Mouse (Mus musculus) kidney, postnatal 36 days (tissue): ENCODE data around the gene Cox19.
A peak's percentile ranks its signal among the peaks of the same experiment; 100 is the strongest.
"Not testable (repeated sequence)": the region's sequence is repeated elsewhere in the genome, so short reads cannot be mapped to it uniquely, and the experiment has no call there.

Experiments
- DNase-seq, 2 experiments: peaks; one replicate each; pipeline ENCODE4 v3.0.0; 2021 to 2022; ENCODE audit warnings: mixed read lengths in 2 of 2

Gene Cox19

GRCm38 (mm10) chr5:139359244-139359643 lies 8.0 kb upstream of the Cox19 start:
- DNase-seq: no peak

- DNase-seq: peak; percentile 72 to 81
These were observed 7.4 kb upstream of the Cox19 start for GRCm38 (mm10) chr5:139358653-139359052.

- peak; percentile 89 to 96 for DNase-seq
These were observed 4.1 kb upstream of the Cox19 start for GRCm38 (mm10) chr5:139355235-139355772.

GRCm38 (mm10) chr5:139353946-139354345 lies 2.7 kb upstream of the Cox19 start:
- no peak for DNase-seq

DNA sequence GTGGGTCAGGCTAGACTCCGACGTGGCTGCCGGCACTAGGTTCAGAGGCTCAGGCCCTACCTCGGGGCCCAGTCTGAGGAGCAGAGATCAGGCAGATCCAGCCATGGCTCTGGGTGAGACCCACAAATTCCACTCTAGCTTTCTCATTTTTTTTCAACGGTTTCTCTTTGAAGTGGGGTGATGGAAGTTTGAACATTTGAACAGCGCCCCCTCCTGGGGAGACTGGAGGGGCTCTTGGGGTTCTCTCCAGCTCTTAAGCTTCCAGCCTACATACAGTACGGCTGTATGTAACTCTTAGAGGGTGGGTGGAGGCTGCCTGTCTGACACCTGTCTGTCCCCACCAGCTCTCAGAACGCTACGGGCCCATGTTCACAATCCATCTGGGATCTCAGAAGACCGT lies 2.3 kb upstream of the Cox19 start:
- DNase-seq: peak in 1 of 2 experiments; percentile 57

DNA sequence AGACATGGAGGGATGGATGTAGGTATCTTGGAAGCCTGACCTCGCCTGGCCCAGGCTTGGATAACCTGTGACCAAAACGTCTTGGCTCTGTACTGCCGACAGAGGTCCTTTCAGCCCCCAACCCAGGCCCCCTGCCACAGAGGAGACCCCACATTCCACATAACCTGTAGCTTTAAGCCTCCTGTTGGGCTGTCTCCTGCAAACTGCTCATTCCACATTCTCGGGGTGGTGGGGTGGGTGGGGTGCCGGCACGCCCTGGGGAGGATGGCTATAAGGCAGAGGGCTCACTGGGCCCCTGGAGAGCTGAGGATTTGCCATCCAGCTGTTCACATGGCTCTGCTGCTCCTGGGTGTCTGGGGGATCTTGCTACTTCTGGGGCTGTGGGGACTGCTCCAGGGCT lies 1.1 kb upstream of the Cox19 start, which contains the start of gene Cyp2w1:
Gene Cyp2w1, plus strand, starts transcription at position 301 of the 400 bp plus-strand sequence.
- DNase-seq: no peak

DNA sequence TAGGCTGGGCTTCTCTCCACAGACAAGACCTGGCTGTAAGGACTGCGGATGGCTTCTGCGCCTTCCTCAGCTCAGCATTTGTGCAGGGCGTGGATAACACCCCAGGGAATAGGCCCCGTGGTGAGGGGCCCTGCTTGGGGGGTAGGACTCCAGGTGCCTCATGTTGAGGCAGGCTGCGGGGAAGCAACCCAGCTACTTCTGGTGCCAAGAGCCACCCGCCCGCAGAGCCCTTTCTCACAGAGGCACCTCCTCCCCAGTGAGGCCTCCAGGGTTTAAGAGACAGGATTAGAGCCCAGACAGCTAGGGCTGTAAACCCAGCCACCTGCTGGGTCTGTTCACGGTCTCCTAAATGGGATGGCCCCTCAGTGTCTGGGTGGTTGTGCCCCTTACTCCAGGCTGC lies 410 bp upstream of the Cox19 start:
- no peak for DNase-seq

DNA sequence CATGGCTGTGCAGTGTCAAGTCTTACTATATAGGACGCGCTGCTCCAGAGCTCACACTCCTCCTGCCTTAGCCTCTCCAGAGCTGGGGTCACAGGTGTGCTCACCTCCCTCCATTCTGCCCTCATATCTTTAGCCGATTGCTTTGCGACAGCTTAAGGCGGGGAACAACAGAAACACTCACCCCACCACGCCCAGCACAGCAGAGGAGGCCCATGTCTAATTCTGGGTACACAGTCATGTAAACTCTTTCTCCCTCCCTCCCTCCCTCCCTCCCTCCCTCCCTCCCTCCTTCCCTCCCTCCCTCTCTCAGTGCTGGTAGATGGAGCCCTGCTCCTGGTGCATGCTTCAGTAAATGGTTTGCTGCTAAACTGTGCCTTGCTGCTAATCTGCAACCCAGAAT lies 1.5 kb downstream of the Cox19 start:
- no peak for DNase-seq

GRCm38 (mm10) chr5:139347225-139347624 lies 4.0 kb downstream of the Cox19 start:
- peak in 1 of 2 experiments; percentile 65 for DNase-seq

- no peak for DNase-seq
These were observed 5.9 kb downstream of the Cox19 start for GRCm38 (mm10) chr5:139345364-139345714.

- peak; percentile 96 to 98 for DNase-seq
These were observed 6.4 kb downstream of the Cox19 start for GRCm38 (mm10) chr5:139344687-139345363.

- peak; percentile 75 to 90 for DNase-seq
These were observed 7.1 kb downstream of the Cox19 start for GRCm38 (mm10) chr5:139344021-139344686.

GRCm38 (mm10) chr5:139338891-139339290 lies 12.3 kb downstream of the Cox19 start:
- DNase-seq: no peak

GRCm38 (mm10) chr5:139338403-139338802 lies 12.8 kb downstream of the Cox19 start:
- DNase-seq: peak; percentile 69 to 80

DNA sequence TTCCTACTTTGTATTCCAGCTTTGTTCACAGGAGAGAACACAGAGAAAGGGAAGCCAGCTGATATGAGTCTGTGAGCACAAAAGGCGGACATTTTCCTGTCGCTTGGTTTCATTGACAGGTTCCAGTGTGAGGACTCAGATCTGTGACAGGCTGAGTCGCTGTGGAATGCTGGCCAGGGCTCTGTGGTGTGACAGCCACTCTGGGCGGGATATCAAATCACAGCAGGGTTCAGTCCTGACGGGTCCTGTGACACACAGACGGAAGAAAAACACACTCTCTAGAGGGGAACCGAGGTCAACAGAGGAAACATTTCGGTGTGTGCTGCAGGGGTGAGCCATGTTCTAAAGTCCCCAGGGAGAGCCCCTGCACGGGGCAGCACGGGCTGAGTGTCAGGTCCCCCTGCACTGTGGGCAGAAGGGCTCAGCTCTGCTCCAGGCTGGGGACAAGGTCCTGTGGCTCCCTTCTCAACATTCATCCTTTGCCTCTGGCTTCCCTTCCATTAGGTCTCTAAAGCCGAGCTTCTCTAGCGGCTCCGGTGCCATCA lies 13.3 kb downstream of the Cox19 start:
- DNase-seq: no peak

- no peak for DNase-seq
These were observed 15.6 kb downstream of the Cox19 start for GRCm38 (mm10) chr5:139335634-139336033.

GRCm38 (mm10) chr5:139334394-139334793 lies 16.8 kb downstream of the Cox19 start:
- DNase-seq: not testable (repeated sequence)

DNA sequence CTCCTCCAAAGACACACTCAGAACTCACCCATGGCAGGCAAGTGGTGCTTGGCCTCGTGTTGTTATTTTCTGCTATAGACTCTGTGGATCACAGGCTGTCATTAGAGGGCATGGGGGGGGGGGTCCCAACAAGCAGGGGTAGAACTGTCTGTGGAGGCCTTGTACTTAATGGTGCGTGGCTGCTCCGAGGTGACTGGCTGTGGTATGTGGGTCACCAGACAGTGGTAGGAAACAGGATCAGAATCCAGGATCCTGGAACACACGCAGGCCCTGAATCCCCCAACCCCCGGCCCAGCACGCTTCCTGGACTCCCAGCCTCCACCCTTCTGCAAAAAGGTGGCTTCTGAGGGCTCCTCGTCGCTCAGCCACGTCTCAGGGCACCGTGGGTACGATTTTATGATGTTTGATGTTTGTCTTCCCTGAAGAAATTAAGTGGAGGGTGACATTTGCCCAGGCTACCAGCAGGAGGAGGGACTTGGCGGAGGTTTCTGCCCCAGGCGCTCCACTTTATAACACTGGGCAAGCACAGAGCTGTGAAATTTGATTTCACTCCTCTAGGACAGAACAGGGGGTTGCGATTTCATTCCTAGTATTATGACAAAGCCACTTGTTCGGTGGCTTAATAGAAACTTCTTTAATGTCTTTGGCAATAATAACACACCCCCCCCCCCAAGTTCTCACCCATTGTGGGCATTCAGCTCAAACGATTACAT lies 17.8 kb downstream of the Cox19 start:
- DNase-seq: peak; percentile 63 to 67

DNA sequence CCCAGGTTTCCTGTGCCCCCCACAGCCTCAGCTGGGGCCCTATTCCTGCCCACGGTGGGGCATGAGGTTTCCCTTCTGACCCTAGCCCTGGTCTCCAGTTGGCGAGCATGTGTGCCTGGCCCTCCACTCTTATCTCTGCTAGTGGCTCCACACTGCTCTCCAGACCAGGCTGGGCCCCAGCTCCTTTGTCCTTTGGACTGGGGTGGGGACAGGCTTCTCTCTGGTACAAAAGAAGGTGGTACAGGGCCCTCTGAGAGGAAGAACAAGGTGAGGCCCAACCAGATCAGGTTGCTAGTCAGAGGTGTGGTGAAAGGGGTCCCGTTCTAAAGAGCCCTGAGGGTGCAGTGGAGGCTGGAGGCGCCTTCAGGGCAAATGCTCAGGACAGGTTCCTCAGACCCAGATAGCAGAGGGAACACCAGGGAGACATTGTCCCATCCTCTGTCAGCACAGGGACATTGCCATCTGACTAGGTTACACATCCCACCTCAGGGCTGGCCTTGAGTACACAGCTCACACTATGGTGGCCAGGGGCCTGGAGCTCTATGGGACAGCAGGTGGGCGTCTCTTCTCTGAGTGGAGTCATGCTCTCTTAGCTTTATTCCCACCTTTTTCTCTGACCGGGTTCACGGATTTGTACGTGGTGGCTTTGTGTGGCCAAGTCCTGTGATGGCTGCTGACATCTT lies 18.5 kb downstream of the Cox19 start:
- peak in 1 of 2 experiments; percentile 25 for DNase-seq

- peak; percentile 88 to 93 for DNase-seq
These were observed 19.5 kb downstream of the Cox19 start for GRCm38 (mm10) chr5:139331742-139332141.

DNA sequence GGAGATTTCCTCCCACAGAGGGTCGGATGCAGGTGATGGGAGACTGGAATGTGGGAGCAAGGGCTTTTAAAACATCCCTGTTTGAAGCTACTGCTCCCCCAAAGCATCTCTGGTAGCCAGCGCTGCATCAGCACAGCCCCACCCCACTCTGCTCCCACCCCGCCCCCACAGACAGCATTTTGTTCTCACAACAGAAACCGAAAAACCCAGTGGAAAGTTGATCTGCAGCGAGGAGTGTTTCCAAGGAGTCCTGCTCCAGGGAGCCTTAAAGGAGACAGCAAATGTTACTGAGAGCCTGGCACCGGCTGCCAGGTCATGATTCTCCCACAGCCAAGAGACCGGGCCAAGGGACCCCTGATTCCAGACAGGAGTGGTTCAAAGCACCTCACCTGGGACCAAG lies 20.5 kb downstream of the Cox19 start:
- DNase-seq: no peak

GRCm38 (mm10) chr5:139327634-139328020 lies 23.6 kb downstream of the Cox19 start:
- no peak for DNase-seq
